Mouse (Mus musculus) kidney, postnatal 25 days (tissue): ENCODE data around the gene Dcpp3.
"Not testable (repeated sequence)": the region's sequence is repeated elsewhere in the genome, so short reads cannot be mapped to it uniquely, and the experiment has no call there.

Experiments used
- DNase-seq, 2 experiments: peaks; one replicate each; pipeline ENCODE4 v3.0.0; 2021; ENCODE audit warnings: mixed read lengths in 2 of 2

Gene Dcpp3

GRCm38 (mm10) chr17:23917158-23917557 lies at the start of gene Dcpp3:
Gene Dcpp3 (plus strand): TSS chr17:23917458.
- DNase-seq = not testable (repeated sequence)

GRCm38 (mm10) chr17:23867756-23868155 lies 49.5 kb upstream of the Dcpp3 start, which contains the start of gene Prss21:
Gene Prss21 (plus strand): TSS chr17:23868056.
- no peak for DNase-seq

- no peak for DNase-seq
Observed at GRCm38 (mm10) chr17:23868513-23868912, 48.7 kb upstream of the Dcpp3 start.

DNA sequence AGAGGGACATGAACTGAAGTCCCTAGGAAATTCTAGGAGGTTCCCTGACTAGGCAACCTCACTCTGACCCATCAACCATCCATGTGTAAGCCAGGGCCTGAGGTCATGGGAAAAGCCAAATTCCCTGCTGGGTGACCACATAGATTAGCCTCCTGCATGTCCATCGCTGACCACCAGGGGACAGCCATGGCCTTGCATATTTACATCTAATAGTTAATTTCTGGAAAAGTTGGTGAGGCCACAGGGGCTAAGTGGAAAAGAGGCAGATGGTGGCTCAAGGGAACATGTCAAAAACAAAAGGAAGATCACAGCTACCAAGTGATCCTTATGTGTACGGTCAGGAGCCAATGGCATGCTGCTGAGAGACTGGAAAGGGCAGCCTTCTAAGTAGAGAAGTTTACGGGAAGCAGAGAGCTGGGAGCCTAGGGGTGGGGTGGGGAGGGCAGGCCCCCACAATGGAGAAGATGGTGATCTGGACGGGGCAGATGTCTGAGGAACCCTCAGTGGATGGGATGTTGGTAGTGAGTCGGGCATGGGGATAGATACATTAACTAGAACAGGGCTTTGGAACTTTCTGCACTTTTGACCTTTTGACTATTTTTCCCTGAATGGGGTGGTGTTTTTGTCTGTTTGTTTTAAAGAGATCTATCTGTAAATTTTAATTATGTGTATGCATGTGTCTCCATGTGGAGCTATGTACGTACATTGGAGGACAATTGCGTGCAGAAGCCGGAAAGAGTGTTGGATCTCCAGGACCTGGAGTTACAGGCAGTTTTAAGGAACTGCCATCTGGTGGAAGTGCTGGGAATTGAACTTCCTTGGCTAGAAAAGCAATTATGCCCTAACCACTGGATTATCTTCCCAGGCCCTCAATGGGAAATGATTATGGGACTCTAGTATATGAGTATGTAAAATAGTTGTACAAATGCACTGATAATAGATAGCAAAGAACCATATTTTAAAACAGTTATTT lies 43.1 kb upstream of the Dcpp3 start:
- peak; percentile 63 to 76 for DNase-seq

DNA sequence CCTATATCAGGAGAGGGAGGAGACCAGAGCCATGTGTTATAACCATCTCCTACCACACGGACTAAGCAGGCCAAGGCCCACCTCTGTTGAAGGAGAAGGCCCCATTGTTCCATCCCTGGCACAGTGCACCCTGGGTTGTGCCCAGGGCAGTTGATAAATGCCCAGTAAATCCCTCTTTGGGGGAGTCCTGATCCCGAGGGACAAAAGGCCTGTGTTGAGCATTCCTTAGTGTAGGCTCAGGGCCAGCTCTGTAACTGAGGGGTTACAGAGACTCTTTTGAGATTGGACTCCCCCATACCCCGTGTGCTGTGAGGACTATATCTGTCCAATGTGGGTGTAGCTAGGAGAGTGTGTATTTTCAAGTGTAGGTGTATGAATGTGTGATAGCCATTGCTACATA lies 40.5 kb upstream of the Dcpp3 start:
- DNase-seq = no peak

- no peak for DNase-seq
Observed at GRCm38 (mm10) chr17:23877166-23877565, 40.1 kb upstream of the Dcpp3 start.

DNA sequence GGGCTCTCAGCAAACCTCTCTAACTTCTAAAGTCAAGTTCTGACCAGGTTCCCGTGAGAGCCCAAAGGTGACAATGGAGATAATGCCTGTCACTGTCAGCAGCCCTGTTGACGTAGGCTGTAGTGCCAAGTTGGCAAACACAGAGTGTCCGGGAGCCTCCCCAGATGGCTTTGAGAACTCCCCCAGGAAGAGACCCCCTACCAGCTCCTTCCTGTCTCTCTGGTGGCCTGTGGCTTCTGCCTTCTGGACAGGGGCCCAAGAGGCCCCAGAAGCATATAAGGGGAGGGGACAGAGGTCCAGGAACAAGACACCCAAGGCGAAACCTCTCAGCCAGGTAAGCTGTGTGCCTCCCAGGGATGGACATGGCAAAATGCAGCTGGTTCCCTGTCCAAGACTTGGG lies 36.7 kb upstream of the Dcpp3 start, which contains the start of the genes Dcpp1 and Dcpp2:
Gene Dcpp1 (plus strand): TSS at position 301 of the 400 bp plus-strand sequence.
Gene Dcpp2 (plus strand): TSS at position 305 of the 400 bp plus-strand sequence.
- DNase-seq = not testable (repeated sequence)

DNA sequence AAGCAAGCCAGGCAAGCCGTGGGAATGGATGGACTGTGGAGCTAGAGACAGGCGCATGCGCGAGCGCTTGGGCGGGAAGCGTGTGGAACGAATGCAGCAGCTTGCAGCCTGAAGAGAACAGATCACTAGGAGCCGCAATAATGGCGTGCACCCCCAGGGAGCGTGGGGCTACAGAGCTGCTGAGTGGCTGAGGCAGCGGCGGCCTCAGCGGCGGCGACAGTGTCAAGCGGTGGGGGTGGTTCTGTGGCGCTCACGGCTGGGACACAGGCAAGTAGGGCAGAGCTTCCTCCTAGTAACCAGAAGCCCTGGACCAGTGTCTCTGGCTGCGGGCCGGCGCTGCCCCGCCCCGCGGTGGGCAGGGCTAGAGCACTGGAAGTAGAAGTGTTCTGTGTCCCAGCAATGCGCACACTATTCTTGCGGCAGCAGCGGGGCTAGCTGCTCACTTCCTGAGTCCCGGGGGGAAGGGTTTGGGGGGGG lies 7.3 kb downstream of the Dcpp3 start:
- peak; percentile 89 to 96 for DNase-seq

DNA sequence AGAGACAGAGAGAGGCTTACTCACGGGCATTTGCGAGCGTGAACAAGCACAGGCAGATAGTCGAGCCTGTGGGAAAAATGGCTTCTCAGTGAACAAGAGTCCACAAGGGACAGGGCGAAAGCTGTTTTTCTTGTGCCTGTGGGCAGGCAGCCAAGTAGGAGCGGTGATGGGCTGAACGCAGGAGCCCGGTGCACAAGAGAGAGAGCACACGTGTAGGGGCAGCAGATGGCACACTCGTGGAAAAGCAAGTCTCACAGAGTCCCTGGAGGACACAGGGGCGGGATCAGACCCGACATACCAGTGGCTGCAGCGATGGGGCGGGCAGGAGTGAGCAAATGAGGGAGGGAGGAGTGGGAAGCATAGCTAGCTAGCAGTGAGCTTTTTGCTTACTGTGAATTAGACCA lies 7.8 kb downstream of the Dcpp3 start:
- DNase-seq = peak; percentile 64 to 84

DNA sequence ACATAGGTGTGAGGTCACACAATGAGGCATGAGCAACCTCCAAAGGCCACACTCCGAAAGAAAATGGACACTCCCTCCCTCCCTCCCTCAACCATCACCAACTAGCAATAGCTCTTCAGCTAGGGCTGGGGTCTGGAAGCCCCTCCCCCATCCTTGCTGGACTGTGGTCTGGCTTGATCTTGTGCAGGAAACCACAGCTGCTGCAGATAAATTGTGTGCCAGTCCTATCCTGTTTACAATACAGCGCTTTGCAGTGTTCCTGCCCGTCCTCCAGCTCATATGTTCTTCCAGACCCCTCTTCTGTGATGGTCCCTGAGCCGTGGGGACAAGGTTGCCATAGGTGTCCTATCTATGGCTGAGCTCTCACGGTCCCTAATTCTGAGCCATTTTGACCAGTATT lies 13.9 kb downstream of the Dcpp3 start:
- no peak for DNase-seq

- DNase-seq = no peak
Observed at GRCm38 (mm10) chr17:23941372-23941771, 24.1 kb downstream of the Dcpp3 start, which contains the start of gene Sbp. Gene Sbp (plus strand): TSS chr17:23941672.

GRCm38 (mm10) chr17:23947486-23947885 lies 30.2 kb downstream of the Dcpp3 start:
- DNase-seq = not testable (repeated sequence)

- DNase-seq = no peak
Observed at GRCm38 (mm10) chr17:23949068-23949467, 31.8 kb downstream of the Dcpp3 start.

DNA sequence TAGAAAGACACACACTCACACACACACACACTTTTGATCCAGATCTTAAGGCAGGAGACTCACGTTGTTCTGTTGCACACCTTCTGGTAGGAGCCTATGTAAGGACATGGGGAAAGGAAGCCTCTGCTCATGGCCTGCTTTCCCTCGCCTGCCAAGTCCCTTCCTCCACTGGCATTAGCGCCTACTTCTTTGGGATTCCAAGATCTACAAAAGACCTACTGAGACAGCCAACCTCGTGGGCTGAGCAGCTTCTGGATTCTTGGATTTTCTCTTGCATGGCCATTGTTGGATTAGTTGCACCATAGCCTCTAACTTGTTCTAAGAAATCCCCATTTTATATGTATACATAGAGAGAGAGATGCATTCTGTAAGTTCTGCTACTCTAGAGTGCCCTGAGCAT lies 33.6 kb downstream of the Dcpp3 start:
- DNase-seq = not testable (repeated sequence)

DNA sequence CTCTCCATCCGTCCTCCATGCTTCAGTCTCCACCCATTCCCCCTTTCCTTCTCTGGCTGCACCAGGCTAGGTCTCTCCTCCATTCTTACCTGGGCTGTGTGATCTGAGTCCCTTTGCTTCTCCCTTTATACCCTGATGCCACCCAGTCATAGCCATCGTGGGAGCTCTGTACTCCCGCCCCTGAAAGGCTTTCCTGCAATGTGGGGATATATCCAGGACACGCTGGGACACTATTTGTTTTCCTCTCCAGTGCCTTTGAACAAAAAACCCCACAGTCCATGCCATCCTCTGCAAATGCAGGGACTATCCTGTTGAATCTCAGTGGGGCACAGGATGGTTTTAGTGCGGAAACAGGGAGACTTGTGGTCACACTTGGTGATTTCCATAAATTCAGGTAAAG lies 37.9 kb downstream of the Dcpp3 start, which contains the start of gene Sbpl:
Gene Sbpl (minus strand): TSS at position 101 of the 400 bp plus-strand sequence.
- DNase-seq = no peak

DNA sequence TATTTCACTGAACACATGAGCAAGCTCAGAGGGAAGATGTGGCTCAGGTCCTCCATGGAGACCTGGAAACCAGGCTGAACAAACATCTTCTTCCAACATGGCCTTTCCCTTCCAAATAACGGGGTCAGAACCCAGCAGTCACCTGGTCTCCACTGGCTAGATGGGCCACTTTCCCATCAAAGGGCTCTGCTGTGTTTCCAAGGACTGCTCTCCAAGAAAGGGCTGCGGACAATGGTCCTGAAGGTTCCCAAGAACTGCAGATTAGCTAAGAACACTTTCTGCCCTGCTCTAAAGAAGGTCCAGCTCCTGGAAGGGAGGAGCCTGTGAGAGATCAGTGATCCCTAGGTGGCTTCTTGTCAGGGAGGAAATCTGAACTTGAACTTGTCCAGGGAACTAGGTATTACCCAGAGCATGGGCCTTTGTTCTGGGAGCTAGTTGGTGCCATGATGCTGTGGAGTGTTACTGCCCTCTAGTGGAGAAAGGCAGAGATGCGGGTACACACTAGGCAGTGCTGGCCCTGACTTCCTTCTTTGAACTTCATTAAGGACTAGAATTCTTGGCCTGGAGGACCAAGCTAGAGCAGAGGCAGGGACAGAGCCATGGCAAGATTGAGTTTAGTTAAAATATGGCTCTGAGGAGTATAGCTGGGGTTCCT lies 43.0 kb downstream of the Dcpp3 start:
- peak; percentile 73 to 87 for DNase-seq

- DNase-seq = no peak
Observed at GRCm38 (mm10) chr17:23961573-23962122, 44.4 kb downstream of the Dcpp3 start.

DNA sequence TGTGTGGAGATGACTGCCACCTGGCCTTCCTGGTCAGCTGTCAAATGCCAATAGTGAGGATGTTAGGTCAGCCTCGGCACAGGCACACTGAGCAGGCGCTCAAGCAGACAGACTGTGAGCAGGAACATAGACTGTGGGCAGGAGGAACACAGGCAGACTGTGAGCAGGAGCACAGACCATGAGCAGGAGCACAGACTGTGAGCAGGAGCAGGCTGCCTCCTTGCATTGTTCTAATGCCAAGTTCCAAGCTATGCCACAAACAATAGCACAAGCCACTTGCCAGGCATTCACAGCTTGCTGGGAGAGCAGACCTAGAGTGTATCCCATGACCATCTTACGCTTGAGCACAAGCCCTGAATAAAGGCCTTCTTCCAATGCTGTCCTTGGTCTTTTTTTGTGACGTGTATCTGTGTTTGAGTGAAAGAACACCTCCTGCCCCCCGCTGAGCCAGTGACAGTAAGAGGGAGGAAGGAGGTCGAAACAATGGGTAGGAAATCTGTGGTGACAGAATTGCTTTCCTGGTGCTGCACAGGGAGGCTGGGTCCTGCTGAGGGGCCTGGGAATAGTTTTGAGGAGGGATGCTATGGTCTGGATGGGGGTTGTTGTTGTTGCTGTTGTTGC lies 48.7 kb downstream of the Dcpp3 start:
- DNase-seq = no peak

DNA sequence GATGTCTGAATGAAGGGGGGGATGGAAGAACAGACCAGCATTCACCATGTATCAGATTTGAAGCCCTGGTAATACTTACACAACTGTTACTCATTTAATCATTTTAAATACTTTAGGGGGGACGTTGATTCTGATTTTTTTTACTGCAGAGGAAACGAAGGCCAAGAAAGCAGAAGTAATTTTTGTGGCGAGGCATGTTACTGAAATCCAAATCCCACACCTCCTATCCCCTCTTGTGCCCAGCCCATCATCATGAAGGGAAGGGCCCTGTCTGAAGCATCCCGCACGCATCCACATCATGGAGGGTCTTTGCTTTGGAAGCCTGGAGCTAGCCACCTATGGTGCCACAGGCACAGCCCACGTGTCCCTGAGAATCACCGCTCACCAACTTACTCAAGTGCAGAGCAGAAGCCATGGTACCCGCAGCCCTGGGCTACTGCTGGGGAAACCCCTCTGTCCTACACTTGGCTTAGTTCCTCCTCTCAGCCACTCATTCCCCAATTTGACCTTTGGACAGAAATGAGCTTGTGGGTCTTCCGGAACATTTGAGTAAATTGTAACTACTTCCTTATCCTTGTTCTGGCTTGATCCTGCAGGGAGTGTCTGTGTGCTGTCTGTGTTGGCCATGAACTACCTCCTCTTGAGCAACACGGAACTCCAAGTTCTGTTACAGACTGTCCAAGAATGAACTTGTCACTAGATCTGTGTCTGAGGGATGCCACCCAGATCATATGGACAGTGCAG lies 49.6 kb downstream of the Dcpp3 start:
- DNase-seq = peak; percentile 18 to 63

DNA sequence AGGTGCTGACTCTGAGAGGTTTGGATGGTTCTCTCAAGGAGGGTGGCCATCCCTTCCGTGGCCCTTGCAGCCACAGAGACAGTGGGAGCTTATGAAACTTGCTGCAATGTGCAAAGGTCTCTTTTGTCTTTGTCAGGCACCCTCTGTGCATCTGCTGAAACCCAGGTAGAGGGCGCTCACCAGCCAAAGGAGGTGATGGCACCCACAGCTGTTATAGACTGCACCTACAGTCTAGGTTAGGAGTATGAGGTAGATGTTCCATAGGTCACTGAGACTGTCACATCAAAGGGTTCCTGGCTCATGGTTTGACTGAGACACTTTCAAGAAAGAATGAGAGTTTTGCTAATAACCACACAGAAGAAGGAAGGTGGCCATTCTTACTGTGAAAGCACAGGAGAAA lies 51.5 kb downstream of the Dcpp3 start:
- DNase-seq = peak; percentile 39 to 76
